Mouse (Mus musculus): ENCODE results near the gene Iah1. TPM values are rescaled to one million over a fixed set of nuclear protein-coding genes. Genes with fewer than 3 reads are reported as not detected.
A peak's percentile ranks its signal among the peaks of the same experiment; 100 is the strongest.

The Iah1 gene
- total RNA-seq, 2 experiments from 2014 or later, result 12.6 to 15.7 TPM

GRCm38 (mm10) chr12:21312201-21312600 is 4.0 kb upstream of the Iah1 start:
- DNase-seq (ENCODE audit: low spot score), result no peak
- intact Hi-C loops (cut with DNase I), result loop anchor here (10.0 kb wide), 1 partner anchor 303 kb away; no protein-coding TSS in a partner anchor

DNA sequence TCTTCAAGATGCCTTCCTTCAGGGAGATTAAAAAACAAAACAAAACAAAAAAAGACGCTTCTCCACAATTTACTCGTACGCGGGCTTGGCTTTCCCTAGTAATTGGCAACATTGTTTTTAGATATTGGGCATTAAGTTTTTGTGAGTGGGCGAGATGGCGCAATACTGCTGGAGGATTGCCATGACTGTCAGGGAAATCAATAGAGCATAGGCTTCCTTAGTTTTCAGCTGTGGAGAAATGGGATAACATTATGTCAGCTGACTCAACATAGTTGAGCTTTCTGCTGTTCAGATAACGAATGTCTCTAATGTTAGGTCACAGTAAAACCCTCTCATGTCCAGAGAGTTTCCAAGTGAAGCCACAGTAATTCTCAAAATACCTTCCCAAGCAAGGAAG is 678 bp downstream of the Iah1 start:
- intact Hi-C loops (cut with DNase I), result loop anchor here (5.0 to 10.0 kb wide), 3 partner anchors 55 to 298 kb away; partner anchors contain the start of gene Adam17
- DNase-seq (ENCODE audit: low spot score), result peak; percentile 19

GRCm38 (mm10) chr12:21318143-21318895 is 2.1 kb downstream of the Iah1 start:
- DNase-seq (ENCODE audit: low spot score), result peak; percentile 18
- intact Hi-C loops (cut with DNase I), result loop anchor here (5.0 to 10.0 kb wide), 3 partner anchors 54 to 296 kb away; partner anchors contain the start of gene Adam17

GRCm38 (mm10) chr12:21320317-21320716 is 4.1 kb downstream of the Iah1 start:
- intact Hi-C loops (cut with DNase I), result no loop called here
- no peak for DNase-seq (ENCODE audit: low spot score)

DNA sequence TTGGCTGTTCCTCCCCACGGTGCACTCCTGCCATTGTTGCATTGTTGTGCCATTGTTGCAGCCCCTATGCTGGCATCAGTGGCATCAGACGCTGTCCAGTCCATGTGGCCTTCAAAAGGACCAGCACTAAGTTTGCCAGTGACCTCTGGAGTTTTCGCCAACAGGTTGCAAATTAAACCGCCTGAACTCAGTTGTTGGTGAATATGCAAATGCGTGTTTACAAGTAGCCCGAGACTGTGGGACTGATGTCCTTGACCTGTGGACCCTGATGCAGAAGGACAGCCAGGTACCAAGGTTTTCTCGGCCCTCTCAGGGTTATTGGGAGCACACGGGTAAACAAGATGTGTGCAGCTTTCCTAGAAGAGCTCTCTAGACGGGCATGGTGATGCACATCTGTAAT is 5.0 kb downstream of the Iah1 start:
- intact Hi-C loops (cut with DNase I), result no loop called here
- DNase-seq (ENCODE audit: low spot score), result no peak

GRCm38 (mm10) chr12:21322296-21322695 is 6.1 kb downstream of the Iah1 start:
- DNase-seq (ENCODE audit: low spot score), result no peak
- intact Hi-C loops (cut with DNase I), result no loop called here

GRCm38 (mm10) chr12:21322856-21323255 is 6.7 kb downstream of the Iah1 start:
- no peak for DNase-seq (ENCODE audit: low spot score)
- intact Hi-C loops (cut with DNase I), result no loop called here

DNA sequence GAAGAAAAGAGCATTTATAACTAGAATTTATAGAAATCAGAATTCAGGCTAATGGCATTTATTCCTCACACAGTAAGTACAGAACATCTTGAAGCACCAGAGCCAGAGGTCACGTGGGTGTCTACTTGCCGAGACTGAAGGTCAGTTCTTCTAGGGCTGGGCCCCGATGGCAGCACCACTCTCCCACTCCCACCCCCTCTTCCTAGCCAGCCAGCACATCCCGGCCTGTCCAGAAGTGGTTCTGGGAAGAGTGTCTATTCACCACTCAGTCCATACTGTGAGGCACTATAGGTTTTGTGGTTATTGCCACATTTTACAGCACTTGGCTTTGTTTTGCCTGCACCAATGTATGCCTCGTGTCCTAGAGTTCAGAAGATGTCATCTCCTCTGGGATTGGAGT is 7.9 kb downstream of the Iah1 start:
- intact Hi-C loops (cut with DNase I), result no loop called here
- DNase-seq (ENCODE audit: low spot score), result no peak

GRCm38 (mm10) chr12:21325266-21325665 is 9.1 kb downstream of the Iah1 start:
- no peak for DNase-seq (ENCODE audit: low spot score)
- intact Hi-C loops (cut with DNase I), result no loop called here

DNA sequence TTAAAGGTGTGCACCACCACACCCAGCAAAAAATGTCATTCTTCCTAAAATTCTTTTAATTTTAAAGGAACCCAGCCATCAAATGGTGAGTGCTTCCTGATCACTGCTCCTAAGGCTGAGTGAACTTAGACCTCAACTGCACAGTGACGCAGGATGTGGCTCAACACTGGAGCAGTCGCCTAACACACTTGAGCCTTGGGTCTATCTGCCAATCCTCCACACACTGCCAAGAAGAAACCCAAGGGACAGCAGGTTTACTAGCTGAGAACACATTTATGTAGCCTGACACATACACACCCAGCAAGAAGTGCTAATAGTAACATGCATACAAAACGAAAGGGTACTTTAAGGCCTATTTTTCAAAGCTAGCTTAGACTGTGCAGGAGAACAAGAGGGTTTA is 10.1 kb downstream of the Iah1 start:
- no peak for DNase-seq (ENCODE audit: low spot score)
- intact Hi-C loops (cut with DNase I), result no loop called here

GRCm38 (mm10) chr12:21329661-21330400 is 13.6 kb downstream of the Iah1 start:
- intact Hi-C loops (cut with DNase I), result no loop called here
- DNase-seq (ENCODE audit: low spot score), result no peak

- intact Hi-C loops (cut with DNase I), result no loop called here
Observed at GRCm38 (mm10) chr12:21330961-21331576, 14.9 kb downstream of the Iah1 start.

DNA sequence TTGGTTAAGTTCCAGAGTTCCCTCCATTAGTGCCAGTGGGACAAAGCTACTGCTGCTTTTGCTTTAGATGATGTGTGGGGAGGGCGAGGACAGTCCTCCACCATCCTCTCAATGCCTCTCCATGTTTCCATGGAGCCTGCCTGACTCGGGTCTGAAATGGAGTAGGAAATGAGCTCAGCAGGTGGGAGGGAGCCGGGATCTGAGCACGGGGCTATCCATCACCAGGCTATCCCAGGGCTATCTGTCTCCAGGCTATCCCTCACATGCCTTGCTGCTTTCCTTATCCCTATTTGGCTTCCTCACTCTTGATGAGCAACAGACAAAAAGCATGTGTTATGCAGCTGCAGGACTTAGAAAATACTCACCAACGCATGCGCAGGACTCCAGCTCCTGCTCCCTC is 15.5 kb downstream of the Iah1 start:
- intact Hi-C loops (cut with DNase I), result no loop called here
- DNase-seq (ENCODE audit: low spot score), result no peak

More at GRCm38 (mm10) chr12:21330961-21331576, 14.9 kb downstream of the Iah1 start:
- DNase-seq (ENCODE audit: low spot score), result no peak

DNA sequence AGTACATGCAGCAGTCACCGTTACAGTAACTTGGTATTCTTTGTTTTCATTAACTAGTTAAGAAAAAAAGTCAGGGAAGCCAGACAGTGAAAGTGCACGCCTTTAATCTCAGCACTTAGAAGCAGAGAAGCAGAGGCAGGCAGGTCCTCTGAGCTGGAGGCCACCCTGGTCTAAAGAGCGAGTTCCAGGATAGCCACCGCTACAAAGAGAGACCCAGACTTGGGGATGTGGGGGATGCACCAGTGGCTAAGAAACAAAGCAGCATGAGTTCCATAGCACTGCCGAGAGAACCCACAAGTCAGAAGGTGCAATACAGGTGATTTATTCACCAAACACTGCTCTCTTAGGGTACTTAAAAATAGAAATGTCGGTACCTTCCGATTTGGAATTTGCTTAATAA is 16.8 kb downstream of the Iah1 start:
- intact Hi-C loops (cut with DNase I), result no loop called here
- DNase-seq (ENCODE audit: low spot score), result no peak

GRCm38 (mm10) chr12:21333766-21334165 is 17.6 kb downstream of the Iah1 start:
- intact Hi-C loops (cut with DNase I), result no loop called here
- no peak for DNase-seq (ENCODE audit: low spot score)

DNA sequence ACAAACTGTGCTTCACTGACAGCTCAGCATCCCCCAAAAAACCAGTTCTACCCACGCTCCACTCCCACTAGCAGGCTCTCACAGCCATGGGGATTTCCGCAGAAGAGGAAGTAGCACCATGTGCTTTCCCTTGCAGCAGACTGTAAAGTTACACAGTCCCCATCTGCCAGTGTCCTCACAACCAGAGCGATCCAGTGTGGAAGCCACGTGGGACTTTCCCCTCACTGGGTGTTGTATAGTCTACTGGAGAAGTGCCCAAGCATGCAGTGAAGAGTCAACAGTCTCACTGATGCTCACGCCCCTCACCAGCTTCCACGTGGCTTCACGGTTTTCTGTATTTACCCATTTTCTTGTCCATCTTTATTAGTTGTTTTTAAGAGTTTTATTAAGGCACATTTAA is 19.7 kb downstream of the Iah1 start:
- intact Hi-C loops (cut with DNase I), result no loop called here
- no peak for DNase-seq (ENCODE audit: low spot score)

DNA sequence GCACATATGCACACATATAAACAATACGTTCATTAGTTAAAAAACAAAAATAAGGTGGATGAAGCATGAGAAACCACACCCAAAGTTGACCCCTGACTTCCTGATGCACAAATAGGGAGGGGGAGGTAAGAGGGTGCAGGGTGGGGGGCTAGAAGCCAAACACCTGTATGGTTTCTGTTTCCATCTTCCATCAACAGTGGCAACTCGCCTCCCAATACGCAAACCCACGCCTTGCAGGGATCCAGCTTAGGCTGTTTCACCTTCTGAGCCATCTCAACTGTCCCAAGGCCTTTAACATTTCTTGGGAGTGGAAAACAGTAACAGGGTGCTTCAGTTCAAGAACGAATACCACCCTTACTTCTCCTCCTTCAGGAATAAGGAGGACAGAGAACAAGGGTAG is 21.0 kb downstream of the Iah1 start:
- intact Hi-C loops (cut with DNase I), result no loop called here
- no peak for DNase-seq (ENCODE audit: low spot score)

DNA sequence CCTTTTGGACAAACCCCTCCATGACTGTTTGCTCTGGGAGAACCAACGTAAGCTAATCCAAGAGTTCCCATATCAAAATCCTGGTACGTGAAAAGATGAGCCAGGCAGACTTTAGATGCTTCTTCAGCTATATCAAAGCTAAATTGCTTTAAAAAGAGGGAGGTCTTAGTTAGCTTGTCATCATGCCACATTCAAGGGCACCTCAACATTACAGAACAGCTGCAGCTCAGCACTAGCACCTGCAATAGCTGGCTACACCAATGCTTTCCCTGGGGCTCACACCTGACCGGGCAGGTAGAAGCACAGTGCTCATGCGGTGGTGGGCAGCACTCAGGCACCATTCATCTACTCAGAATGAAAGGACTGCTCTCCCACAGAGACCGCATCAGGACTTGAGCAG is 24.5 kb downstream of the Iah1 start:
- intact Hi-C loops (cut with DNase I), result no loop called here
- DNase-seq (ENCODE audit: low spot score), result no peak

DNA sequence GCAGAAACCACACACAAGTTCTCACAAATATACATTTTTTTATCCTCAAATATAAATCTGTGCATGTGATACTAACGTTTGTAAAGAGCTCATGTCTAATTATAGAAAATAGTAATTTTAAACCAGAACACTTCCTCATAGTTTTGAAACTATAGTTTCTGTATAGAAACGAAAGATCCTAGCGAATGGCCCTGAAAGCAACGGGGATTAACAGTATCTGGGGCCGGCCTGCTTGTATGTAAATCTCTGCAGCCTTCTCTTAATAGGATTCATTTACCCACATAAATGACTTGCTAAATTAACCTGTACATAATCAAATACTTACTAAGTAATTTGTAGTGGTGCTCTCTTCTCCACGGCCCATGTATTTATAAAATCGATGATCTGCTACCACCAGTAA is 30.8 kb downstream of the Iah1 start:
- intact Hi-C loops (cut with DNase I), result no loop called here
- no peak for DNase-seq (ENCODE audit: low spot score)

GRCm38 (mm10) chr12:21350113-21350876 is 34.1 kb downstream of the Iah1 start:
- intact Hi-C loops (cut with DNase I), result no loop called here
- DNase-seq (ENCODE audit: low spot score), result no peak

Data from heart, postnatal 25 days (tissue).